Mouse (Mus musculus): Measurements from ENCODE around the gene Tceal8.
"Not testable (repeated sequence)": the region's sequence is repeated elsewhere in the genome, so short reads cannot be mapped to it uniquely, and the experiment has no call there.

The Tceal8 gene

GRCm38 (mm10) chrX:136172118-136172551 lies at the start of gene Tceal8:
Tceal8 (minus strand) TSS chrX:136172342.
- in situ Hi-C loops (cut with MboI, MseI) = no loop called here

- in situ Hi-C loops (cut with MboI, MseI) = no loop called here
Measured at GRCm38 (mm10) chrX:136216303-136216702, 44.2 kb upstream of the Tceal8 start.

- in situ Hi-C loops (cut with MboI, MseI) = not testable (repeated sequence)
Measured at GRCm38 (mm10) chrX:136214729-136215677, 42.9 kb upstream of the Tceal8 start, which contains the start of the genes Tceal7 and Bex1. Tceal7 (plus strand) TSS chrX:136214779. Bex1 (minus strand) TSS chrX:136215513.

GRCm38 (mm10) chrX:136213396-136213795 lies 41.3 kb upstream of the Tceal8 start:
- in situ Hi-C loops (cut with MboI, MseI) = no loop called here

- in situ Hi-C loops (cut with MboI, MseI) = no loop called here
Measured at GRCm38 (mm10) chrX:136204406-136204805, 32.3 kb upstream of the Tceal8 start.

GRCm38 (mm10) chrX:136203664-136204066 lies 31.5 kb upstream of the Tceal8 start, which contains the start of gene Tceal5:
Tceal5 (minus strand) TSS chrX:136203876.
- in situ Hi-C loops (cut with MboI, MseI) = no loop called here

- in situ Hi-C loops (cut with MboI, MseI) = no loop called here
Measured at GRCm38 (mm10) chrX:136203257-136203656, 31.1 kb upstream of the Tceal8 start.

GRCm38 (mm10) chrX:136196873-136197272 lies 24.7 kb upstream of the Tceal8 start:
- in situ Hi-C loops (cut with MboI, MseI) = loop anchor here (10.0 kb wide), 1 partner anchor 108 kb away; no protein-coding TSS in a partner anchor

- in situ Hi-C loops (cut with MboI, MseI) = loop anchor here (10.0 kb wide), 1 partner anchor 109 kb away; no protein-coding TSS in a partner anchor
Measured at GRCm38 (mm10) chrX:136195193-136195944, 23.2 kb upstream of the Tceal8 start.

GRCm38 (mm10) chrX:136183107-136183506 lies 11.0 kb upstream of the Tceal8 start:
- in situ Hi-C loops (cut with MboI, MseI) = no loop called here

- in situ Hi-C loops (cut with MboI, MseI) = no loop called here
Measured at GRCm38 (mm10) chrX:136180897-136181553, 8.9 kb upstream of the Tceal8 start.

- in situ Hi-C loops (cut with MboI, MseI) = no loop called here
Measured at GRCm38 (mm10) chrX:136172786-136173185, 644 bp upstream of the Tceal8 start.

- in situ Hi-C loops (cut with MboI, MseI) = no loop called here
Measured at GRCm38 (mm10) chrX:136171189-136172117, 689 bp downstream of the Tceal8 start.

- in situ Hi-C loops (cut with MboI, MseI) = no loop called here
Measured at GRCm38 (mm10) chrX:136170625-136171024, 1.5 kb downstream of the Tceal8 start.

- in situ Hi-C loops (cut with MboI, MseI) = no loop called here
Measured at GRCm38 (mm10) chrX:136144195-136144594, 27.9 kb downstream of the Tceal8 start.

GRCm38 (mm10) chrX:136143711-136144110 lies 28.4 kb downstream of the Tceal8 start:
- in situ Hi-C loops (cut with MboI, MseI) = no loop called here

GRCm38 (mm10) chrX:136141385-136141784 lies 30.8 kb downstream of the Tceal8 start:
- in situ Hi-C loops (cut with MboI, MseI) = no loop called here

- in situ Hi-C loops (cut with MboI, MseI) = not testable (repeated sequence)
Measured at GRCm38 (mm10) chrX:136139640-136140004, 32.5 kb downstream of the Tceal8 start.

- in situ Hi-C loops (cut with MboI, MseI) = not testable (repeated sequence)
Measured at GRCm38 (mm10) chrX:136138827-136139639, 33.1 kb downstream of the Tceal8 start, which contains the start of gene Bex4. Bex4 (plus strand) TSS chrX:136138996.
